Mouse (Mus musculus): ENCODE measurements around the gene Zpbp. TPM values are rescaled to one million over a fixed set of nuclear protein-coding genes. Genes with fewer than 3 reads are reported as not detected.

The Zpbp gene
- polyA plus RNA-seq, 1 experiment: 0.42 TPM

GRCm38 (mm10) chr11:11242694-11243377 lies 219.4 kb downstream of the Zpbp start:
- Histone ChIP-seq H3K36me3 (ENCODE audit: control insufficient read depth, insufficient read depth, low read length, poor library complexity, severe bottlenecking) (no peaks in the 10 kb centered on the region), H3K4me1 (ENCODE audit: control insufficient read depth, insufficient read depth, low read length) (no peaks in the 10 kb centered on the region), H3K4me3 (ENCODE audit: low read depth, low read length) (no peak overlapping the region), H3K27me3 (ENCODE audit: control insufficient read depth, insufficient read depth, low read length, poor library complexity, severe bottlenecking) (no peaks in the 10 kb centered on the region), H3K9me3 (replicated peaks; ENCODE audit: control insufficient read depth, insufficient read depth, low read length, poor library complexity, severe bottlenecking) (no peaks in the 10 kb centered on the region), H3K27ac (ENCODE audit: insufficient read depth, low read length) (no peak overlapping the region), H3K9ac (ENCODE audit: low read depth, poor library complexity, severe bottlenecking) (no peak overlapping the region)
- no peak for TF ChIP-seq POLR2A (IDR thresholded peaks at IDR 0.05; ENCODE audit: insufficient read depth, low read length)
- TF ChIP-seq CTCF (IDR thresholded peaks at IDR 0.05; ENCODE audit: low read depth, low read length): no peak
- no peak for TF ChIP-seq EP300 (IDR thresholded peaks at IDR 0.05; ENCODE audit: insufficient read depth, low read depth, low read length)

- H3K9me3 ChIP-seq (replicated peaks; ENCODE audit: control insufficient read depth, insufficient read depth, low read length, poor library complexity, severe bottlenecking): no peaks in the 10 kb centered on the region
- no peak overlapping the region for H3K4me3 ChIP-seq (ENCODE audit: low read depth, low read length)
- TF ChIP-seq CTCF (IDR thresholded peaks at IDR 0.05; ENCODE audit: low read depth, low read length): no peak
- TF ChIP-seq POLR2A (IDR thresholded peaks at IDR 0.05; ENCODE audit: insufficient read depth, low read length): no peak
- no peak for TF ChIP-seq EP300 (IDR thresholded peaks at IDR 0.05; ENCODE audit: insufficient read depth, low read depth, low read length)
- H3K36me3 ChIP-seq (ENCODE audit: control insufficient read depth, insufficient read depth, low read length, poor library complexity, severe bottlenecking): no peaks in the 10 kb centered on the region
- no peaks in the 10 kb centered on the region for H3K27me3 ChIP-seq (ENCODE audit: control insufficient read depth, insufficient read depth, low read length, poor library complexity, severe bottlenecking)
- no peaks in the 10 kb centered on the region for H3K4me1 ChIP-seq (ENCODE audit: control insufficient read depth, insufficient read depth, low read length)
- H3K9ac ChIP-seq (ENCODE audit: low read depth, poor library complexity, severe bottlenecking): no peak overlapping the region
- no peak overlapping the region for H3K27ac ChIP-seq (ENCODE audit: insufficient read depth, low read length)
Observed at GRCm38 (mm10) chr11:11239346-11239745, 222.9 kb downstream of the Zpbp start.

Other genes with a start within 250 kb of the Zpbp start
- gene Spata48, start 314 bp downstream of the Zpbp start, polyA plus RNA-seq (2011; ENCODE audit: insufficient read depth, insufficient read length, low read depth, missing spikeins): not detected in 2 replicates
- not detected in 2 replicates for gene 4930512M02Rik, start 165.4 kb upstream of the Zpbp start, polyA plus RNA-seq (2011; ENCODE audit: insufficient read depth, insufficient read length, low read depth, missing spikeins)
- 0.53 and 0.67 TPM in 2 replicates for gene Ikzf1, start 222.6 kb upstream of the Zpbp start, polyA plus RNA-seq (2011; ENCODE audit: insufficient read depth, insufficient read length, low read depth, missing spikeins)